Mouse (Mus musculus): ENCODE results near the gene Vmn1r200. TPM values are rescaled to one million over a fixed set of nuclear protein-coding genes. Genes with fewer than 3 reads are reported as not detected.

Vmn1r200 gene
- polyA plus RNA-seq, 1 experiment from 2014 or later: not detected

Other genes starting within 250 kb of the Vmn1r200 start
- gene Vmn1r191, start 206.4 kb upstream of the Vmn1r200 start, polyA plus RNA-seq (2014; fragmentation: Nextera tagmentation; extraction: Ambion mirVana): not detected in 2 replicates
- gene Vmn1r192, start 199.2 kb upstream of the Vmn1r200 start, polyA plus RNA-seq (2014; fragmentation: Nextera tagmentation; extraction: Ambion mirVana): not detected in 2 replicates
- not detected in 2 replicates for gene Vmn1r193, start 167.2 kb upstream of the Vmn1r200 start, polyA plus RNA-seq (2014; fragmentation: Nextera tagmentation; extraction: Ambion mirVana)
- gene Vmn1r194, start 146.2 kb upstream of the Vmn1r200 start, polyA plus RNA-seq (2014; fragmentation: Nextera tagmentation; extraction: Ambion mirVana): not detected in 2 replicates
- gene Vmn1r195, start 119.9 kb upstream of the Vmn1r200 start, polyA plus RNA-seq (2014; fragmentation: Nextera tagmentation; extraction: Ambion mirVana): not detected in 2 replicates
- gene Vmn1r196, start 100.5 kb upstream of the Vmn1r200 start, polyA plus RNA-seq (2014; fragmentation: Nextera tagmentation; extraction: Ambion mirVana): not detected in 2 replicates
- not detected in 2 replicates for gene Vmn1r197, start 65.8 kb upstream of the Vmn1r200 start, polyA plus RNA-seq (2014; fragmentation: Nextera tagmentation; extraction: Ambion mirVana)
- gene Vmn1r198, start 40.0 kb upstream of the Vmn1r200 start, polyA plus RNA-seq (2014; fragmentation: Nextera tagmentation; extraction: Ambion mirVana): not detected in 2 replicates
- gene Vmn1r199, start 10.6 kb upstream of the Vmn1r200 start, polyA plus RNA-seq (2014; fragmentation: Nextera tagmentation; extraction: Ambion mirVana): not detected in 2 replicates
- not detected in 2 replicates for gene Vmn1r201, start 81.5 kb downstream of the Vmn1r200 start, polyA plus RNA-seq (2014; fragmentation: Nextera tagmentation; extraction: Ambion mirVana)
- gene Vmn1r202, start 115.0 kb downstream of the Vmn1r200 start, polyA plus RNA-seq (2014; fragmentation: Nextera tagmentation; extraction: Ambion mirVana): not detected in 2 replicates
- gene Vmn1r203, start 127.7 kb downstream of the Vmn1r200 start, polyA plus RNA-seq (2014; fragmentation: Nextera tagmentation; extraction: Ambion mirVana): not detected in 2 replicates
- gene Vmn1r204, start 162.8 kb downstream of the Vmn1r200 start, polyA plus RNA-seq (2014; fragmentation: Nextera tagmentation; extraction: Ambion mirVana): not detected in 2 replicates
- not detected in 2 replicates for gene Vmn1r205, start 202.6 kb downstream of the Vmn1r200 start, polyA plus RNA-seq (2014; fragmentation: Nextera tagmentation; extraction: Ambion mirVana)
- gene Vmn1r206, start 233.9 kb downstream of the Vmn1r200 start, polyA plus RNA-seq (2014; fragmentation: Nextera tagmentation; extraction: Ambion mirVana): not detected in 2 replicates